Mouse (Mus musculus): ENCODE measurements around the gene Epm2a. TPM values are rescaled to one million over a fixed set of nuclear protein-coding genes. Genes with fewer than 3 reads are reported as not detected.
"Not testable (repeated sequence)": the region's sequence is repeated elsewhere in the genome, so short reads cannot be mapped to it uniquely, and the experiment has no call there.

Gene Epm2a
- 0.16 TPM for polyA plus RNA-seq (2012; fragmentation: generic; extraction: Trizol)
- long read RNA-seq, experiment 1, partial matches to known transcripts = 0 of 1 reads
- long read RNA-seq, experiment 1, other reads (novel, unspliced or antisense) = 0 of 1 reads
- long read RNA-seq, experiment 2 = 0 reads

DNA sequence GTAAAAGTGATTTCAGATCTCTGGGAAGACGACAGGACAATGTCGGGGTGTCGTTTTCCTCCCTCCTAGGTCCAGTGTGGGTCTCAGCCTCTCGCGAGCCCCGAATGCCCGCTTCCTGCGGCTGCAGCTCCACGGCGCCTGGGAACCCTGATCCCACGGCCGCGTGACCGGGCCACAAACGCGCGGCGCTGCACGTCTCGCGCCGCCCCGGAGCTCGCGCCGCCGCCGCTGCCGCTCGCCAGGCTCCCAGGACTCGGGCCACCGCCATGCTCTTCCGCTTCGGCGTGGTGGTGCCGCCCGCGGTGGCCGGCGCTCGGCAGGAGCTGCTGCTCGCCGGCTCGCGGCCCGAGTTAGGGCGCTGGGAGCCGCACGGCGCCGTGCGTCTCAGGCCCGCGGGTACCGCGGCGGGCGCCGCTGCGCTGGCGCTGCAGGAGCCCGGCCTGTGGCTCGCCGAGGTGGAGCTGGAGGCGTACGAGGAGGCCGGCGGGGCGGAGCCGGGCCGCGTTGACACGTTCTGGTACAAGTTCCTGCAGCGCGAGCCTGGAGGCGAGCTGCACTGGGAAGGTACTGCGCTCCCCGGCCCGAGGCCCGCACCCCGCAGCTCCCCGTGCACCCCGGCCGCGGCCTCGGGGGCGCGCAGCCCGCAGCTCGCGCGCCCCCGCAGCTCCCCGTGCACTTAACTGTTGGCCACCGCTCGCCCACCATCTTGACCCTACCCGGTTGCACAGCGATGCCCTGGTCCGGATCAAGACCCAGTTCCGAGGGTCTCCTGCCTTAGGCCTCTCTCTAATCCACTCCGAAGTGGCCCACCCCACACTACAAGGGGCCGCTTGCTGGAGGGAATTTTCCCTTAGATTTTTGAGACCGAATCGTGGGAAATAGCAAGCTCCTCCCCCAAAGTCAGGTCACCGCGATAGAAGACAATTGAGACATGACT lies at the start of gene Epm2a:
Gene Epm2a, plus strand, starts transcription at position 200 of the 937 bp plus-strand sequence.
- Histone ChIP-seq H3K79me3 (ENCODE audit: low read depth) (no peaks in the 10 kb centered on the region), H3K27me3 (ENCODE audit: control insufficient read depth, insufficient read depth, insufficient read length) (no peaks in the 10 kb centered on the region), H3K36me3 (ENCODE audit: control insufficient read depth, insufficient read depth) (no peaks in the 10 kb centered on the region), H3K4me3 (ENCODE audit: insufficient read depth, poor library complexity, severe bottlenecking) (peak within 1 kb of the TSS; percentile 40), H3ac (ENCODE audit: control insufficient read depth, insufficient read length, low read depth) (peak within 1 kb of the TSS; percentile 87), H3K79me2 (ENCODE audit: control insufficient read depth, insufficient read depth) (no peaks in the 10 kb centered on the region)
- TF ChIP-seq MAX (IDR thresholded peaks at IDR 0.05) (peak; percentile 44), USF1 (IDR thresholded peaks at IDR 0.05; ENCODE audit: low read depth) (no peak)

GRCm38 (mm10) chr10:11298418-11298817 lies 44.8 kb upstream of the Epm2a start:
- Histone ChIP-seq H3K79me3 (ENCODE audit: low read depth) (peaks cover 25% of the 10 kb centered on the region), H3K79me2 (ENCODE audit: control insufficient read depth, insufficient read depth) (peaks cover 29% of the 10 kb centered on the region), H3K27me3 (ENCODE audit: control insufficient read depth, insufficient read depth, insufficient read length) (no peaks in the 10 kb centered on the region), H3ac (ENCODE audit: control insufficient read depth, insufficient read length, low read depth) (no peak overlapping the region), H3K4me3 (ENCODE audit: insufficient read depth, poor library complexity, severe bottlenecking) (no peak overlapping the region), H3K36me3 (ENCODE audit: control insufficient read depth, insufficient read depth) (peaks cover 53% of the 10 kb centered on the region)
- TF ChIP-seq CEBPB (IDR thresholded peaks at IDR 0.05; ENCODE audit: low read depth) (no peak), FOSL1 (IDR thresholded peaks at IDR 0.05; ENCODE audit: insufficient read depth, low read length, poor library complexity, severe bottlenecking) (no peak), MAX (IDR thresholded peaks at IDR 0.05) (no peak), MYOD1 (IDR thresholded peaks at IDR 0.05; ENCODE audit: control insufficient read depth, insufficient read length, low read depth) (no peak)

GRCm38 (mm10) chr10:11305365-11306053 lies 37.7 kb upstream of the Epm2a start:
- Histone ChIP-seq H3K36me3 (ENCODE audit: control insufficient read depth, insufficient read depth) (no peaks in the 10 kb centered on the region), H3K79me2 (ENCODE audit: control insufficient read depth, insufficient read depth) (no peaks in the 10 kb centered on the region), H3ac (ENCODE audit: control insufficient read depth, insufficient read length, low read depth) (no peak overlapping the region), H3K4me3 (ENCODE audit: insufficient read depth, poor library complexity, severe bottlenecking) (no peak overlapping the region), H3K79me3 (ENCODE audit: low read depth) (no peaks in the 10 kb centered on the region), H3K27me3 (ENCODE audit: control insufficient read depth, insufficient read depth, insufficient read length) (no peaks in the 10 kb centered on the region)
- TF ChIP-seq FOSL1 (IDR thresholded peaks at IDR 0.05; ENCODE audit: insufficient read depth, low read length, poor library complexity, severe bottlenecking) (no peak), USF1 (IDR thresholded peaks at IDR 0.05; ENCODE audit: low read depth) (no peak), CEBPB (IDR thresholded peaks at IDR 0.05; ENCODE audit: low read depth) (no peak), MYOG (IDR thresholded peaks at IDR 0.05; ENCODE audit: control insufficient read depth, extremely low read depth, insufficient read length) (no peak), MYOD1 (IDR thresholded peaks at IDR 0.05; ENCODE audit: control insufficient read depth, insufficient read length, low read depth) (no peak), MAX (IDR thresholded peaks at IDR 0.05) (no peak), CTCF (IDR thresholded peaks at IDR 0.05; ENCODE audit: control insufficient read depth, insufficient read depth, insufficient read length) (no peak)

GRCm38 (mm10) chr10:11306054-11306367 lies 37.2 kb upstream of the Epm2a start:
- Histone ChIP-seq H3K79me2 (ENCODE audit: control insufficient read depth, insufficient read depth) (no peaks in the 10 kb centered on the region), H3K36me3 (ENCODE audit: control insufficient read depth, insufficient read depth) (no peaks in the 10 kb centered on the region), H3K79me3 (ENCODE audit: low read depth) (no peaks in the 10 kb centered on the region), H3ac (ENCODE audit: control insufficient read depth, insufficient read length, low read depth) (no peak overlapping the region), H3K27me3 (ENCODE audit: control insufficient read depth, insufficient read depth, insufficient read length) (no peaks in the 10 kb centered on the region), H3K4me3 (ENCODE audit: insufficient read depth, poor library complexity, severe bottlenecking) (no peak overlapping the region)
- TF ChIP-seq USF1 (IDR thresholded peaks at IDR 0.05; ENCODE audit: low read depth) (no peak), MYOG (IDR thresholded peaks at IDR 0.05; ENCODE audit: control insufficient read depth, extremely low read depth, insufficient read length) (no peak), CTCF (IDR thresholded peaks at IDR 0.05; ENCODE audit: control insufficient read depth, insufficient read depth, insufficient read length) (no peak), FOSL1 (IDR thresholded peaks at IDR 0.05; ENCODE audit: insufficient read depth, low read length, poor library complexity, severe bottlenecking) (no peak), MYOD1 (IDR thresholded peaks at IDR 0.05; ENCODE audit: control insufficient read depth, insufficient read length, low read depth) (no peak), MAX (IDR thresholded peaks at IDR 0.05) (no peak), CEBPB (IDR thresholded peaks at IDR 0.05; ENCODE audit: low read depth) (no peak)

GRCm38 (mm10) chr10:11309866-11310265 lies 33.3 kb upstream of the Epm2a start:
- H3K79me3 ChIP-seq (ENCODE audit: low read depth) = no peaks in the 10 kb centered on the region
- H3K36me3 ChIP-seq (ENCODE audit: control insufficient read depth, insufficient read depth) = no peaks in the 10 kb centered on the region
- no peaks in the 10 kb centered on the region for H3K27me3 ChIP-seq (ENCODE audit: control insufficient read depth, insufficient read depth, insufficient read length)
- no peak overlapping the region for H3ac ChIP-seq (ENCODE audit: control insufficient read depth, insufficient read length, low read depth)
- H3K79me2 ChIP-seq (ENCODE audit: control insufficient read depth, insufficient read depth) = no peaks in the 10 kb centered on the region
- no peak overlapping the region for H3K4me3 ChIP-seq (ENCODE audit: insufficient read depth, poor library complexity, severe bottlenecking)
- no peak for TF ChIP-seq USF1 (IDR thresholded peaks at IDR 0.05; ENCODE audit: low read depth)
- no peak for TF ChIP-seq MYOG (IDR thresholded peaks at IDR 0.05; ENCODE audit: control insufficient read depth, extremely low read depth, insufficient read length)
- TF ChIP-seq MAX (IDR thresholded peaks at IDR 0.05) = no peak

DNA sequence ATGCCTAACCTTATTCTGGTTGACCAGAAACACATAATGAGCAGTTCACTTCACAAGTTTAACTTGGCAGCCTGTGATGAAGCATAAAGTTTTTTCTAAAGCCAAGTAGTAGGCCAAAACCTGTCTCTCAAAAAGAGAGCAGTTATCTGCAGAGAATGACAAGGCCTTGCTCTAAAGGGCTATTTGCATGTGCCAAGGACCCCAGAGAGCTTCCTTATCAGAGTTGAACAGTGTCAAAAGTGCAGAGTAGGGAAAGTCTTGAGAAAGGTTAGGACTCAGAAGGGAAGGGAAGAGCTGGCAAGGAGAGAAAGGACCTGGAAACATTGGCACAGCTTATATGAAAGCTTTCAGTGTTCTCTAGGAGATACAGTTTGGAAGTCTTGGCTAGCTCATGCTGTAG lies 32.7 kb upstream of the Epm2a start:
- Histone ChIP-seq H3K36me3 (ENCODE audit: control insufficient read depth, insufficient read depth) (no peaks in the 10 kb centered on the region), H3K79me3 (ENCODE audit: low read depth) (no peaks in the 10 kb centered on the region), H3K27me3 (ENCODE audit: control insufficient read depth, insufficient read depth, insufficient read length) (no peaks in the 10 kb centered on the region), H3K4me3 (ENCODE audit: insufficient read depth, poor library complexity, severe bottlenecking) (no peak overlapping the region), H3ac (ENCODE audit: control insufficient read depth, insufficient read length, low read depth) (no peak overlapping the region), H3K79me2 (ENCODE audit: control insufficient read depth, insufficient read depth) (no peaks in the 10 kb centered on the region)
- TF ChIP-seq MAX (IDR thresholded peaks at IDR 0.05) (no peak), MYOD1 (IDR thresholded peaks at IDR 0.05; ENCODE audit: control insufficient read depth, insufficient read length, low read depth) (no peak), MYOG (IDR thresholded peaks at IDR 0.05; ENCODE audit: control insufficient read depth, extremely low read depth, insufficient read length) (no peak), CTCF (IDR thresholded peaks at IDR 0.05; ENCODE audit: control insufficient read depth, insufficient read depth, insufficient read length) (no peak), CEBPB (IDR thresholded peaks at IDR 0.05; ENCODE audit: low read depth) (no peak), FOSL1 (IDR thresholded peaks at IDR 0.05; ENCODE audit: insufficient read depth, low read length, poor library complexity, severe bottlenecking) (no peak), USF1 (IDR thresholded peaks at IDR 0.05; ENCODE audit: low read depth) (no peak)

- not testable (repeated sequence) for H3K27me3 ChIP-seq (ENCODE audit: control insufficient read depth, insufficient read depth, insufficient read length); H3K79me3 ChIP-seq (ENCODE audit: low read depth); H3ac ChIP-seq (ENCODE audit: control insufficient read depth, insufficient read length, low read depth); H3K4me3 ChIP-seq (ENCODE audit: insufficient read depth, poor library complexity, severe bottlenecking); H3K36me3 ChIP-seq (ENCODE audit: control insufficient read depth, insufficient read depth); H3K79me2 ChIP-seq (ENCODE audit: control insufficient read depth, insufficient read depth)
Observed at GRCm38 (mm10) chr10:11317856-11318454, 25.2 kb upstream of the Epm2a start.
